Mouse (Mus musculus): ENCODE results near the gene Baiap2. TPM values are rescaled to one million over a fixed set of nuclear protein-coding genes. Genes with fewer than 3 reads are reported as not detected.

Gene Baiap2
- 10 to 100 TPM; 71.7 to 72.2 TPM for total RNA-seq (2021)

DNA sequence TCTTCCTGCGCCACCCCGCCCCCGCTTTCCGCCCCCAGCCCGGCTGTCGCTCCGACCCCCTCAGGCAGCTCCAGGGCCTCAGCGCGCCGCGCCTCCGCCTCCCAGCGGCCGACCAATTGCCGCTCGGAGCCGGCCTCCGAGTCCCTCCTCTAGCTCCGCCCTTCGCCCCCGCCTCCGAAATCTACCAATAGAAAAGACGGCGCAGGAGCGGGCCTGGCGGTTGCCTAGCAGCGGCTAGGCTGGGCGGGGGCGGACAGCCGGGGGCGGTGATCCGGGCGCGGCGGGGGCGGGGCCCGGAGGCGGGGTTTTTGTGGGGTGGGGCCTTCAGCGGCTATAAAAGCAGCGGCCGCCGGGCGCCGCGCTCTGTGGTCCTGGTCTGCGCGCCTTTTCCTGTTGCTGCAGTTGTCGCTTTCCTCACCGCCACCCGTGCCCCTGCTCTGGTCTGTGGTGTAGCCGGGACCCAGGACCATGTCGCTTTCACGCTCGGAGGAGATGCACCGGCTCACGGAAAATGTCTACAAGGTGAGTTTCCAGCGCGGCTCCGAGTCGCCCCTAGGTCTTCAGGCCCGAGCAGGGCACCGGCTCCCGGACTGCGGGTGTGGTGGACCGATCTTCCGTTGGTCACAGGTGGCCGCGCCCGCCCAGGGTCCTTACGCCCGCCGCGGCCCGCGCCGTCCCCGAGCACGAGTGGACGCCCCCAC is at the start of gene Baiap2:
Gene Baiap2, plus strand, starts transcription at position 37 of the 701 bp plus-strand sequence.
- intact Hi-C loops (cut with DNase I) = no loop called here
- peak; percentile 100 for DNase-seq

GRCm38 (mm10) chr11:119893667-119894236 is 48.8 kb upstream of the Baiap2 start:
- no peak for DNase-seq

GRCm38 (mm10) chr11:119894634-119895033 is 47.9 kb upstream of the Baiap2 start:
- intact Hi-C loops (cut with DNase I) = no loop called here
- no peak for DNase-seq

More at GRCm38 (mm10) chr11:119893667-119894236, 48.8 kb upstream of the Baiap2 start:
- intact Hi-C loops (cut with DNase I) = no loop called here

DNA sequence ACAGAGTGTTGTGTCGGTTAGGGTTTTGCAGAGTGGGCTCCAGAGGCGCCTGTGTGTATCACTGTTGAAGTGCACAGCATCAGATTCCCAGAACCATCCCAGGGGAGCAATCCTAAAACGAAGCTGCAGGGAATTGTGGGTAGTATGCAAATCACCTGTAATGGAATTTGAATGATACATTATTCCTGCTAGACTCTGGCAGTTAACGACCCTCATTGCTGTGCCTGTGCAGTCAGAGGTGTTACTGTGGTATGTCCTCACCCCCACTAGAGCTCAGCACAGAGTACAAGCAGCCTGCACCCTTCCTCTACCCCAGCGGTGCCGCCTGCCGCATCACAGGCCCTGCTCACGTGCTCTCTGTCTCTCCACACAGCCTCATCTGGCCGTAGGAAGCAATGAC is 45.5 kb upstream of the Baiap2 start:
- intact Hi-C loops (cut with DNase I) = no loop called here
- DNase-seq = no peak

GRCm38 (mm10) chr11:119898976-119899375 is 43.6 kb upstream of the Baiap2 start:
- intact Hi-C loops (cut with DNase I) = no loop called here
- DNase-seq = no peak

- intact Hi-C loops (cut with DNase I) = loop anchor here (10.0 kb wide), 1 partner anchor 596 kb away; the partner anchor contains the start of genes Card14 and Eif4a3
- DNase-seq = no peak
These were observed 41.4 kb upstream of the Baiap2 start for GRCm38 (mm10) chr11:119901174-119901573.

DNA sequence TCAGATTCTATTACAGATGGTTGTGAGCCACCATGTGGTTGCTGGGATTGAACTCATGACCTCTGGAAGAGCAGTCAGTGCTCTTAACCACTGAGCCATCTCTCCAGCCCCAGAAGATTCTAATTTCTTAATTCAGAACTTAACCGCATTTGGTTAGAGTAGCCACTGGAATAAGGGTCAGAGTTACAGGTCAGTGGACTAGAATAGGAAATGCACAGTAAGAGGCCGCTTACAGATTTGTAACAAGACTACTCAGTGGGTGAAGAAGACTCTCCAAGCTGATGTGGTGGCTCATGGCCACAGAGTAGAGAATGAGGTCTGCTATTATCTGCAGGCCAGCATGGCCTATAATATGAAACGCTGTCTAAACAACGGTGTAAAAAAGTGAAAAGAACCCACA is 39.7 kb upstream of the Baiap2 start:
- DNase-seq = no peak
- intact Hi-C loops (cut with DNase I) = loop anchor here (10.0 kb wide), 1 partner anchor 598 kb away; the partner anchor contains the start of genes Card14 and Eif4a3

- DNase-seq = peak; percentile 77
- intact Hi-C loops (cut with DNase I) = loop anchor here (2.0 to 10.0 kb wide), 3 partner anchors 88 to 600 kb away; partner anchors contain the start of genes Card14 and Eif4a3
These were observed 37.8 kb upstream of the Baiap2 start for GRCm38 (mm10) chr11:119904621-119905286.

GRCm38 (mm10) chr11:119905794-119906193 is 36.8 kb upstream of the Baiap2 start:
- DNase-seq = no peak
- intact Hi-C loops (cut with DNase I) = loop anchor here (2.0 to 10.0 kb wide), 3 partner anchors 87 to 601 kb away; partner anchors contain the start of genes Card14 and Eif4a3

DNA sequence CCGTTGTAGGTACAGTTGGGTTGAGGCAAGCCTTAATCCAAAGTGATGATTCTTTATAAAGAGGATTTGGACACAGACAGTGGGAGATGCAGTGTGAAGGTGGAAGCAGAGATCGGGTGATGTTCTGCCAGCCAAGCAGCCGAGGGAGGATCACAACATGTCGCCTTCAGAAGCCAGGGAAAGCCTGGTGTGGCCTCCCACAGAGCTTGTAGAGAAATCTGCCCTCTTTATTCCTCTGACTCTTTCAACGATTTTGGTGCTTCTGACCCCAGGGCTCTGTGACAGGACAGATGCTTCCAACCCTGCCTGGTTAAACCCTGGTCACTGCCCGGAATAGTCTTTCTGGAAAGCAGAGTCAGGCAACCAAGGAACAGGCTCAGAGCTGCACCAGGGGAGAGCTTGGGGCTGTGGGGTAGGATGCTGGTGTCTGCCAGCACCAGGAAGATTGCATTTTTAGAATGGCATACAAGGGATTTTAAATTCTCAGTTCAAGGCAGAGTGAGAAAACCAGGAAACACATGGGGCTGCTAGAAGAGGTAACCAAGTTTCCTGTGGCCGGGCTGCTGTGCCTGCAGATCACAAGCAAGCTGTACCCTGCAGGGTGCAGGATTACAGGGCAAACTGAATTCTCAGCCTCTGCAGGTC is 35.4 kb upstream of the Baiap2 start:
- no peak for DNase-seq
- intact Hi-C loops (cut with DNase I) = loop anchor here (5.0 to 10.0 kb wide), 2 partner anchors 85 to 602 kb away; partner anchors contain the start of genes Card14 and Eif4a3

DNA sequence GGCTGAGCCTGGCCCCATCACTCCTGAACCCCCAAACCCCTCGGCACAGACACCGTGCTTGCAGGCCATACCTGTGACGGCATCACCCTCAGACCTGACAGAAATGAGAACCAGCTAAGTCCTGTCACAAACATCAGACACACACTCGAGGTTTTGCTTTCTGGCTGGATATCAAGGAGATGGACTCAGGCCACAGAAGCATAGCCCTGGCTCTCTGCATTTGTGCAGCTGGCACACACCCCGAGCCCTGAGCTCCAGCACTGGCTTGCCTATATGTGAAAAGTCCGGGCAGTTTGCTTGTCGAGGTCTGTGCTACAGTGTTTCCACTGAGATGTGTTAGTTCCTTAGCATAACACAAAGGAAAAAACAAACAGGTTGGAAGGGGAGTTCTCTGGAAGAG is 34.9 kb upstream of the Baiap2 start:
- DNase-seq = peak; percentile 66
- intact Hi-C loops (cut with DNase I) = loop anchor here (5.0 to 10.0 kb wide), 2 partner anchors 85 to 603 kb away; partner anchors contain the start of genes Card14 and Eif4a3

GRCm38 (mm10) chr11:119909436-119909835 is 33.1 kb upstream of the Baiap2 start:
- intact Hi-C loops (cut with DNase I) = loop anchor here (5.0 to 10.0 kb wide), 2 partner anchors 83 to 605 kb away; partner anchors contain the start of genes Card14 and Eif4a3
- peak; percentile 83 for DNase-seq

GRCm38 (mm10) chr11:119912845-119913244 is 29.7 kb upstream of the Baiap2 start:
- DNase-seq = no peak
- intact Hi-C loops (cut with DNase I) = no loop called here

DNA sequence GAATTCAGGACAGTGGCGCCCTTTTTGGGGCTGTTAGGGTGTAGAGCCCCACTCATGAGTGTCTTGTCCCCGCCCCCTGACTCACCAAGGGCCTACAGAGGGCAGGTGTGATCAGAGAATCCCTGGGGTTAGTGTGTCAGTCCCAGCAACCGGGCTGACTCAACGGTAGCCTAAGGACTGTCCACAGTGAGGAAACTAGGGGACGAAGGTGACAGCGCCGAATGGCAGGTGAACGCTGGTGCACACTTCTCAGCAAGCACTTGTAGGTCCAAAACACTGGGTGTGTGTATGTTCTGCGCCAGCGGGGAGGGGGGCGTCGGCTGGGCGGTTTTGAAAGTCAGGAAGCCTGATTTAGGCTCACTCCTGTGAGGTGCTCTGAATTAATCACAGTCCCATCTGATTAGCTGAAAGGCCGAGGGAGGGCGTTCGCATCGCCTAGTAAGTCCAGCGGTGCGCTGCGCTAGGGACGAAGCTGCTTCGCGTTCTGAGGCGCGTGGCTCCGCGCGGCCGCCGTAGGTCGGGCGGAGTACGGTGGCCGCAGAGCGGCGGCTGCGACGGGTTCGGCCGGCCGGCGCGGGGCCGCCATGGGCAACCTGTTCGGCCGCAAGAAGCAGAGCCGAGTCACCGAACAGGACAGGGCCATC is 29.1 kb upstream of the Baiap2 start, which contains the start of gene Chmp6:
Gene Chmp6, plus strand, starts transcription at position 151 of the 644 bp plus-strand sequence.
- peak; percentile 88 for DNase-seq
- intact Hi-C loops (cut with DNase I) = no loop called here

DNA sequence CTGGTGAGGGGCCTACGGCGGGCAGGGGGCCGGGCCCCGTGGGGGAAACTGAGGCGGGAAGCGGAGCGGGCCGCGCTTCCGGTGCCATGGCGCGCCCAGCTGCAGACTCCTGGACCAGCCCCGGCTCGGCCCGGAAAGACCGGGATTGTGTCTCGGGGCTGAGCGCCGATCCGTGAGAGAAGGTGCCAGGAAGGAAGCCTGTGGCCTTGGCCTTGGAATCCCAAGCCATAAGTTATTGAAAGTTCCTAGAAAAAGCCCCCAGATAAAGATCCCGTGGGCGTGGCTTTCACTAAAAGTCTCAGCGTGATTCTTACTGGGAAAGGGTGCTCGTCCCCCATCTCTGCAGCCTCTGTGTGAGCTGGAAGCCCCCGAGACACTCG is 28.6 kb upstream of the Baiap2 start:
- no peak for DNase-seq
- intact Hi-C loops (cut with DNase I) = no loop called here

- no peak for DNase-seq
- intact Hi-C loops (cut with DNase I) = no loop called here
These were observed 28.2 kb upstream of the Baiap2 start for GRCm38 (mm10) chr11:119914381-119914780.

- intact Hi-C loops (cut with DNase I) = no loop called here
- no peak for DNase-seq
These were observed 26.9 kb upstream of the Baiap2 start for GRCm38 (mm10) chr11:119915666-119916065.

DNA sequence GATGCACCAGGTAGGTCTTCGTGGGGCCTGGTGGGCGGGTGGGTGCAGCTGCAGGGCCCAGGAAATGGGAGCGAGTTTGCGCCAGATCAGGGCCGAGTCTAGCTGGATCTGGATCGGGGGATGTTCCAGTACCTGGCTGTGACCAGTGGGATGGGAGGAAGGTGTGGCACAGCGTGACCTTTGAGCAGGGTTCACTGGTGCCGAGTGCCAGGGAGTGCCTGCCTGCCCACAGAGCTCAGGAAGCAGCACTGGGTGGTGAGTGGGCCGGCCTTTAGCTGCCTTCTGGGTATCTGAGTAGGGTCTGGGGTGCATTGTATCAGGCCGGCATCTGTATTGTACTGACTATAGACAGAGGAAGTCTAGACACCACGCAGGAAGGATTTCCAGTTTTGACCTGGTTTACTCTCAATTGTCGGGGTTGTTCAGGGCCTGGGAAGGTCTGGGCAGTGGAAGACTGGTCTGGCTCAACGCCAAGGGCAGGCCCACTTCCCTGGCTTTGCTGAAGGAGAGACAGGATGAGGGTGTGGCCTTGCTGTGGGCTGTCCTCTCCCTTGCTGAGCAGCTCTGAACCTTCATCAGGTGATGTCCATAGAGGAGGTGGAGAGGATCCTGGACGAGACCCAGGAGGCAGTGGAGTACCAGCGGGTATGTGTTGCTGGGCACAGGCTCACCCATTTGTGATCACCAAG is 26.3 kb upstream of the Baiap2 start:
- DNase-seq = peak; percentile 46
- intact Hi-C loops (cut with DNase I) = no loop called here

DNA sequence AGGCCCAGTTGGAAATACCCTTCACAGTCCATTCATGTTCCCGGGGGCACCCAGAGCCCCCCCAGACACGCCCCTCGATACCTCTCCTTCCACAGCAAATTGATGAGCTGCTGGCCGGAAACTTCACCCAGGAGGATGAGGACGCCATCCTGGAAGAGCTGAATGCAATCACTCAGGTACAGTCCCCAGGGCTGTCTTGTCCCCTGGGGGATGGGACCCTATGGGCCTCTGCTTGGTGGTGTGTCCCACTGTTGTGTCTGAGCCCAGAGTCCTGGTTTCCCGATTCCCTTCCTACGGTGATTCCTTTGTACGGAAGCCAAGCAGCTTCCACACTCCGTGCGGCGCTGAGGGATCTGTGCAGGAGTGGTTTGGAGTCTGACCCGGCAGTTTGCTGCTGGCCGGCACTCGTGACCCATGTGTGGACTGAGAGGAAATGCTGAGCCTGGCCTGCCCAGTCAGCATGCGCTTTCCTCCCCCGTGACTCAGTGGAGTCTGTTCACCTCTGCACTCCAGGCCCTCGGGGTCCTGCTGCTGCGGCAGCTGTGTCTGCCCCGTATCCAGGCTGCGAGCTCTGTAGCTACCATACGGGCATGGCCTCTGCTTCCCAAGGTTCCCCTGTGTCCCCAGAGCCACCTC is 25.6 kb upstream of the Baiap2 start:
- DNase-seq = no peak
- intact Hi-C loops (cut with DNase I) = no loop called here
